Mouse (Mus musculus): Measurements from ENCODE around the gene Hist1h4b.

Hist1h4b gene

DNA sequence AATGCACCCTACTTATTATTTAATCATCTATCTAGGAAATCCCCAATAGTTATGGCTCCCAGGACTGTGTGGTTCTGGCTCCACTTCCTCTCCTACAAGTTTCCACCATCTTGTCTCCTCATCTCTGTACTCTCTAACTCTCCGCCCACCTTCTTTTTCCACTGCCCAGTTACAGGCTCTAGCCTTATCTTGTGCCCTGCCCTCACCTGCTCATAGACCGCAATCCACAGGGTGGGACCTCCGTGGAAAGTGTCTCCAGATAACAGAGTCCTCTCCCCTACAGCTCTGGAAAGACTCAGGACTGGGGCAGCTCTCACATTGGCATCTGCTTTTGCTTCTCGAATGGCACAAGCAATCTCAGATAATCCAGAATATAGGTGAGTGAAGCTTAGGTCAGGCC, 22.2 kb downstream of the Hist1h4b start:
- CTCF ChIA-PET, result no interaction called here

DNA sequence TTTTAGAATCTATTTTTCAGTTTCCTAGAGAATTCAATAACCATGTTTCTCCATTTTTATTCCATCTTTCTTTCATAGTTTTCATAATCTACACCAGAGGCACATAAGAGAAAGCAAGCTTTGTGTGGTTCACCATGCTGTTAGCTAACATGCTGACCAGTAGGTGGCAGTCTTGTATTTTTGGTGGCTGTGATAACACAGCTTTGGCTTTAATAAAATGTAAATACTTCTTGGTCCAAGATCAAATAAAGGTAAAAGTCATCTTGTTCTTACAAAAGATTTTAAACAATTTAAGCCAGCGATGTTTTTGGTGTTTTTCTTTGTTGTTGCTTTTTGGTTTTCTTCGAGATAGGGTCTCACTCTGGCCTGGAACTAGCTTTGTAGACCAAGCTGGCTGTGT, 35.7 kb downstream of the Hist1h4b start:
- CTCF ChIA-PET, result interaction anchor here (0.6 to 0.7 kb wide), 2 partner anchors 490 to 1109 kb away, joined by 3 read pairs; no protein-coding TSS in a partner anchor

DNA sequence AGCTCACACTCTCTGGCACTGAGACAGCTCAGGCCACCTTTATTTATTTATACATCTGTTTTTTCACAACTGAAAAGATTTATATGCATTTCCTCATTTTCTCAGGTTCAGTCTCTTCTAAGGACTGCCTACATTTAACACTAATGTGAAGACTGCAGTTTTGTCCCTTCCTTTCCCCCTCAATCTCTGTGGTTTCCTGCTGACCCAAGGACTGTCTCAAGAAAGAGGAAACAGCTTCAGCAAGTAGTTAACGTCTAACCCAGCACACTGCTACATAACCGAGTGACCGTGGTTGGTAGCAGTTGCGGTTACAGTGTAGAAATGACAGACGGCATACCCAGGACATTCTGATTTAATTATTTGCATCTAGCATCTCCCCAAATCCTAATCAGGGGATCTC, 42.6 kb downstream of the Hist1h4b start:
- CTCF ChIA-PET, result no interaction called here

DNA sequence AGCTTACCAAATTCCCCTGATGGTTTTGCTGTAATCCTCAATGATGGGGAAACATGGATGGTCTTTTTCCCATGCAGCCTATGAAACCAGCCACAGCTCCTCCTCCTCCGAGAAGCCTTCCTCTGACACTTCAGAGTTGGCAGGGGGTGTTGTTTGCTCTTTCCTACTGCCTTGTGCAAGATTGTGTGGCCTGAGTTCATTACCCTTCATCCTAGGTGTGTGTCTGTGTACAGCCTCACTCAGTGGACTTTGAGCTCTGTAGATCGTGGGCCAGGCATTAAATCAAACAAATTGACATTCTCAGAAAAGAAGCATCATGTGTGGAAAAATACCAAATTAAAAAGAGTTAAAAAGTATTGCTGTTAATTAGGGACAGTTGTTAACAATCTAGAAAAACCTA, 47.7 kb downstream of the Hist1h4b start:
- CTCF ChIA-PET, result no interaction called here

- CTCF ChIA-PET, result no interaction called here
These were observed 49.7 kb downstream of the Hist1h4b start, which contains the start of gene Slc17a2 for GRCm38 (mm10) chr13:23806422-23807052. Gene Slc17a2 (plus strand): TSS chr13:23806993.

Data from spleen, embryonic (tissue).